Mouse (Mus musculus) neural tube, embryonic 15.5 days (tissue): ENCODE measurements around the gene Fosl1. TPM values are rescaled to one million over a fixed set of nuclear protein-coding genes. Genes with fewer than 3 reads are reported as not detected.
"Not testable (repeated sequence)": the region's sequence is repeated elsewhere in the genome, so short reads cannot be mapped to it uniquely, and the experiment has no call there.

Source experiments
- ATAC-seq: fragments of 200-750 bp; cut with Nextera tagmentation; 2 replicates; pipeline ENCODE4 v1.8.0; 2017; ENCODE audit warnings: mild to moderate bottlenecking, moderate TSS enrichment, moderate library complexity; ENCODE audit not compliant: low FRiP score
- H3K27ac ChIP-seq: fragments of 300-500 bp; sonication (generic); replicated peaks from 2 replicates; pipeline ENCODE4 v1.5.1; 2015; ENCODE audit warnings: mild to moderate bottlenecking, inconsistent platforms
- H3K27me3 ChIP-seq: fragments of 300-500 bp; sonication (generic); replicated peaks from 2 replicates; pipeline ENCODE4 v1.6.1; 2015; ENCODE audit warnings: inconsistent platforms
- H3K36me3 ChIP-seq: fragments of 300-500 bp; sonication (generic); 2 replicates; pipeline ENCODE4 v1.6.1; 2015; ENCODE audit warnings: inconsistent platforms
- H3K4me1 ChIP-seq: fragments of 300-500 bp; sonication (generic); 2 replicates; pipeline ENCODE4 v1.6.1; 2015; ENCODE audit warnings: inconsistent platforms
- H3K4me2 ChIP-seq: fragments of 300-500 bp; sonication (generic); 2 replicates; pipeline ENCODE4 v1.6.1; 2015; ENCODE audit warnings: inconsistent platforms, mild to moderate bottlenecking, moderate library complexity
- H3K4me3 ChIP-seq: fragments of 300-500 bp; sonication (generic); replicated peaks from 2 replicates; pipeline ENCODE4 v1.5.1; 2015; ENCODE audit warnings: mild to moderate bottlenecking, inconsistent platforms
- H3K9ac ChIP-seq: fragments of 300-500 bp; sonication (generic); replicated peaks from 2 replicates; pipeline ENCODE4 v1.6.1; 2015; ENCODE audit warnings: mild to moderate bottlenecking, inconsistent platforms
- H3K9me3 ChIP-seq: fragments of 300-500 bp; sonication (generic); replicated peaks from 2 replicates; pipeline ENCODE4 v1.6.1; 2016; ENCODE audit warnings: inconsistent platforms
- WGBS: fragments of 180-500 bp; shearing (Covaris S2); methylation state at CpG from one replicate; pipeline ENCODE4 v1.1.7; 2015; ENCODE audit warnings: mixed read lengths; 5-methylcytosine and 5-hydroxymethylcytosine counted together
- polyA plus RNA-seq: library from polyadenylated mRNA; unstranded; fragments of >200 nt; fragmentation: Nextera tagmentation; extraction: Ambion mirVana; gene quantifications from 2 replicates; pipeline ENCODE4 v1.2.1, GENCODE M21; 2015

The Fosl1 gene
- 0.45 TPM in 1 of 2 replicates, not detected in the other for polyA plus RNA-seq

- peaks cover 21% of the 10 kb centered on the region for H3K4me1 ChIP-seq
- peak within 1 kb of the TSS; percentile 54 for H3K4me3 ChIP-seq
- H3K27ac ChIP-seq, result no peak within 1 kb of the TSS
- under 1% methylated on average over 69 of the region's 70 CpGs for WGBS
- no peaks in the 10 kb centered on the region; the same call in 1 of the 2 replicates for H3K36me3 ChIP-seq
- peak within 1 kb of the TSS; percentile 43 for H3K9ac ChIP-seq
- no peaks in the 10 kb centered on the region; the same call in 1 of the 2 replicates for H3K9me3 ChIP-seq
- H3K27me3 ChIP-seq, result peaks cover 64% of the 10 kb centered on the region
- peak; percentile 77 for ATAC-seq
- peak within 1 kb of the TSS; percentile 96 for H3K4me2 ChIP-seq
Measured at GRCm38 (mm10) chr19:5447515-5448353, at the start of gene Fosl1. Gene Fosl1, plus strand, starts transcription at chr19:5447547.

GRCm38 (mm10) chr19:5401073-5401472 lies 46.3 kb upstream of the Fosl1 start:
- H3K4me3 ChIP-seq, H3K4me2 ChIP-seq, H3K36me3 ChIP-seq, H3K27me3 ChIP-seq, H3K9ac ChIP-seq, H3K4me1 ChIP-seq, ATAC-seq, H3K9me3 ChIP-seq, H3K27ac ChIP-seq: not testable (repeated sequence)
- 68% methylated on average over 4 of the region's 4 CpGs for WGBS

GRCm38 (mm10) chr19:5402293-5402692 lies 45.1 kb upstream of the Fosl1 start, which contains the start of gene Tsga10ip:
Gene Tsga10ip, minus strand, starts transcription at chr19:5402526.
- Histone ChIP-seq H3K36me3 (no peaks in the 10 kb centered on the region), H3K9ac (no peak within 1 kb of the TSS), H3K4me1 (peaks cover 6% of the 10 kb centered on the region), H3K27ac (no peak within 1 kb of the TSS), H3K4me3 (no peak within 1 kb of the TSS), H3K27me3 (no peaks in the 10 kb centered on the region), H3K4me2 (no peak within 1 kb of the TSS), H3K9me3 (no peaks in the 10 kb centered on the region)
- WGBS, result 68% methylated on average over 8 of the region's 8 CpGs
- ATAC-seq, result no peak

- no peak for ATAC-seq
- 33% methylated on average over 7 of the region's 7 CpGs for WGBS
- Histone ChIP-seq H3K4me3 (peak overlapping the region; percentile 34), H3K4me2 (peak overlapping the region; percentile 60), H3K9ac (0 out of 2 replicates have a peak overlapping the region, but pooled peaks have one; percentile 36), H3K36me3 (no peaks in the 10 kb centered on the region), H3K9me3 (no peaks in the 10 kb centered on the region), H3K27ac (peak overlapping the region; percentile 64), H3K4me1 (peaks cover 15% of the 10 kb centered on the region), H3K27me3 (no peaks in the 10 kb centered on the region)
Measured at GRCm38 (mm10) chr19:5405924-5406323, 41.4 kb upstream of the Fosl1 start.

GRCm38 (mm10) chr19:5406531-5407126 lies 40.7 kb upstream of the Fosl1 start:
- H3K36me3 ChIP-seq, result not testable (repeated sequence)
- ATAC-seq, result peak; percentile 78
- 14% methylated on average over 24 of the region's 25 CpGs for WGBS

GRCm38 (mm10) chr19:5407133-5407532 lies 40.2 kb upstream of the Fosl1 start:
- peak; percentile 72 for ATAC-seq
- WGBS, result 28% methylated on average over 7 of the region's 7 CpGs
- no peaks in the 10 kb centered on the region for H3K36me3 ChIP-seq
- peak overlapping the region; percentile 66 for H3K4me3 ChIP-seq
- H3K4me1 ChIP-seq, result peaks cover 15% of the 10 kb centered on the region
- H3K27me3 ChIP-seq, result no peaks in the 10 kb centered on the region
- no peaks in the 10 kb centered on the region for H3K9me3 ChIP-seq
- H3K4me2 ChIP-seq, result peak overlapping the region; percentile 76
- peak overlapping the region; percentile 92 for H3K27ac ChIP-seq
- H3K9ac ChIP-seq, result peak overlapping the region; percentile 62

More at GRCm38 (mm10) chr19:5406531-5407126, 40.7 kb upstream of the Fosl1 start:
- not testable (repeated sequence) for H3K9me3 ChIP-seq, H3K27me3 ChIP-seq
- peak overlapping the region; percentile 76 for H3K4me2 ChIP-seq
- H3K27ac ChIP-seq, result peak overlapping the region; percentile 92
- H3K4me1 ChIP-seq, result peaks cover 15% of the 10 kb centered on the region
- H3K4me3 ChIP-seq, result peak overlapping the region; percentile 66
- peak overlapping the region; percentile 62 for H3K9ac ChIP-seq

GRCm38 (mm10) chr19:5408057-5409001 lies 39.0 kb upstream of the Fosl1 start:
- 83% methylated on average over 13 of the region's 13 CpGs for WGBS
- H3K4me2 ChIP-seq, result peak overlapping the region; percentile 76
- no peak overlapping the region for H3K9ac ChIP-seq
- H3K27me3 ChIP-seq, result no peaks in the 10 kb centered on the region
- no peak overlapping the region for H3K27ac ChIP-seq
- peaks cover 15% of the 10 kb centered on the region for H3K4me1 ChIP-seq
- no peak for ATAC-seq
- no peak overlapping the region for H3K4me3 ChIP-seq
- H3K36me3 ChIP-seq, result no peaks in the 10 kb centered on the region
- no peaks in the 10 kb centered on the region for H3K9me3 ChIP-seq

GRCm38 (mm10) chr19:5409068-5409467 lies 38.3 kb upstream of the Fosl1 start:
- no peak for ATAC-seq
- WGBS, result 86% methylated on average over 5 of the region's 5 CpGs

GRCm38 (mm10) chr19:5410641-5411040 lies 36.7 kb upstream of the Fosl1 start:
- Histone ChIP-seq H3K9me3 (no peaks in the 10 kb centered on the region), H3K27me3 (no peaks in the 10 kb centered on the region), H3K4me2 (no peak overlapping the region), H3K27ac (no peak overlapping the region), H3K9ac (no peak overlapping the region), H3K4me3 (no peak overlapping the region), H3K36me3 (no peaks in the 10 kb centered on the region), H3K4me1 (peaks cover 14% of the 10 kb centered on the region)
- ATAC-seq, result no peak
- 89% methylated on average over 5 of the region's 5 CpGs for WGBS

More at GRCm38 (mm10) chr19:5409068-5409467, 38.3 kb upstream of the Fosl1 start:
- H3K4me1 ChIP-seq, result peaks cover 15% of the 10 kb centered on the region
- H3K9me3 ChIP-seq, result no peaks in the 10 kb centered on the region
- no peak overlapping the region for H3K4me3 ChIP-seq
- H3K36me3 ChIP-seq, result no peaks in the 10 kb centered on the region
- no peak overlapping the region for H3K4me2 ChIP-seq
- H3K27ac ChIP-seq, result no peak overlapping the region
- no peak overlapping the region for H3K9ac ChIP-seq
- no peaks in the 10 kb centered on the region for H3K27me3 ChIP-seq

- Histone ChIP-seq H3K9me3 (no peaks in the 10 kb centered on the region), H3K9ac (no peak overlapping the region), H3K4me2 (no peak overlapping the region), H3K36me3 (no peaks in the 10 kb centered on the region), H3K4me1 (peaks cover 10% of the 10 kb centered on the region), H3K27ac (no peak overlapping the region), H3K27me3 (no peaks in the 10 kb centered on the region), H3K4me3 (no peak overlapping the region)
- 71% methylated on average over 5 of the region's 5 CpGs for WGBS
- ATAC-seq, result no peak
Measured at GRCm38 (mm10) chr19:5411961-5412360, 35.4 kb upstream of the Fosl1 start.

- no peak overlapping the region for H3K4me2 ChIP-seq
- no peak overlapping the region for H3K9ac ChIP-seq
- ATAC-seq, result no peak
- H3K4me1 ChIP-seq, result no peaks in the 10 kb centered on the region
- no peak overlapping the region for H3K4me3 ChIP-seq
- 0 out of 2 replicates have a peak, but pooled peaks cover 6% of the 10 kb centered on the region for H3K36me3 ChIP-seq
- no peaks in the 10 kb centered on the region for H3K9me3 ChIP-seq
- no peak overlapping the region for H3K27ac ChIP-seq
- no peaks in the 10 kb centered on the region for H3K27me3 ChIP-seq
- 75% methylated on average over 4 of the region's 4 CpGs for WGBS
Measured at GRCm38 (mm10) chr19:5413840-5414239, 33.5 kb upstream of the Fosl1 start.
